In the genomic region with DNA sequence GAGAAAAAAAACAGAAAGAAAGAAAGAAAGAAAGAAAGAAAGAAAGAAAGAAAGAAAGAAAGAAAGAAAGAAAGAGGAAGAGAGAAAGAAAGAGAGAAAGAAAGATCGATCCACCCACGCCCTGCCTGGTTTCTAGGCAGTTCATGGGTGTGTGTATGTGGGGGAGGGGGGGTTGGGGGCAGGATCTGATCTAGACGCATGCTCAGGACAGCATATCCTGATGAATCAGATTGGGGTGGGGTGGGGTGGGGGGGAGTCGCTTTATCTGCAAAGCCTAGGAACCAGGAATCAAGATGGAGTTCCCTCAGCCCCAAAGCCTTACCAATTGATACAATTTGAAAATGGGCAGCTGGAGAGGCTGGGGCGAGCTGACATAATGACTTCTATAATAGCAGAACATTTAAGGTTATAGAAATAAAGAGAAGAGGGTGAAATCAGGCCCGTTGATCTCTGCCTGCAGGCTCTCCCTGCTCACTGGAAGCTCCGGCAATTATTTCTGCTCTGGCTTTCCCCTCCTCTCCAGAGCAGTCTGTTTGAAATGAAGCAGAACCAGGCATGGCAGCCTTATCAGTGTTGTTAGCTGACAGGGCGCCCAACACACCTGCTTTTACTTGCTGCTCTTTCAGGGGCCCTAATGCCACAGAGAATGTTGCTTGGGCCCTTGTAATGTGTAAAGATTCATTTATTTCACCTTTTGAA, we compare ENCODE assay signal across 11 mouse cellular contexts.
DNase-seq lines count a peak whose midpoint lies in the region; ATAC-seq lines count a peak whose summit lies in the region.
"Had no signal": no experiment of that assay in that cellular context is flagged by ENCODE, and none has a peak within 500 bp of the region (broad histone marks: within the 10 kb centered on the region; RNA-seq: fewer than 3 reads in every experiment).

No protein-coding gene starts in this region.

- H3K9me3 ChIP-seq in heart, embryonic 14.5 days (ENCODE audit: control insufficient read depth, low read length): no peaks in the 10 kb centered on the region
- H3K9me3 ChIP-seq in embryonic facial prominence, embryonic 14.5 days (ENCODE audit: control insufficient read depth, low read length): no peaks in the 10 kb centered on the region
- H3K9me3 ChIP-seq in limb, embryonic 10.5 days (replicated peaks): no peaks in the 10 kb centered on the region
- no peaks in the 10 kb centered on the region for H3K9me3 ChIP-seq in liver, embryonic 12.5 days (replicated peaks)

- peaks cover 31 to 47% of the 10 kb centered on the region in 2 experiments for H3K4me1 ChIP-seq in heart, embryonic 14.5 days (ENCODE audit: control insufficient read depth in 2 of 2, insufficient read depth in 2 of 2, low read length in 2 of 2)
- H3K4me1 ChIP-seq in embryonic facial prominence, embryonic 14.5 days (ENCODE audit: control insufficient read depth, insufficient read depth, low read length): peaks cover 7% of the 10 kb centered on the region; the same call in 1 of the 2 replicates
- H3K4me1 ChIP-seq in limb, embryonic 10.5 days: peaks cover 57% of the 10 kb centered on the region
- peaks cover 37% of the 10 kb centered on the region for H3K4me1 ChIP-seq in liver, embryonic 12.5 days

- peak overlapping the region; percentile 32 for H3K4me2 ChIP-seq in heart, embryonic 14.5 days (ENCODE audit: low read length)
- no peak overlapping the region for H3K4me2 ChIP-seq in embryonic facial prominence, embryonic 14.5 days (ENCODE audit: low read depth, low read length)
- no peak overlapping the region for H3K4me2 ChIP-seq in liver, embryonic 12.5 days

- WGBS in heart, embryonic 14.5 days: 20% methylated on average over 8 of the region's 8 CpGs
- WGBS in embryonic facial prominence, embryonic 14.5 days: 36% methylated on average over 8 of the region's 8 CpGs
- WGBS in limb, embryonic 10.5 days: 18% methylated on average over 8 of the region's 8 CpGs
- WGBS in liver, embryonic 12.5 days (ENCODE audit: insufficient replicate concordance): 30% methylated on average over 8 of the region's 8 CpGs

- H3K27me3 ChIP-seq in heart, embryonic 14.5 days (ENCODE audit: control insufficient read depth, insufficient read depth, low read length): no peaks in the 10 kb centered on the region; the same call in 1 of the 2 replicates
- H3K27me3 ChIP-seq in embryonic facial prominence, embryonic 14.5 days (replicated peaks; ENCODE audit: control insufficient read depth, insufficient read depth, low read length): no peaks in the 10 kb centered on the region
- H3K27me3 ChIP-seq in limb, embryonic 10.5 days (ENCODE audit: low read depth, poor library complexity, severe bottlenecking): peaks cover 82% of the 10 kb centered on the region
- peaks cover 48% of the 10 kb centered on the region for H3K27me3 ChIP-seq in liver, embryonic 12.5 days (replicated peaks)

- no peaks in the 10 kb centered on the region for H3K36me3 ChIP-seq in heart, embryonic 14.5 days (ENCODE audit: control insufficient read depth, insufficient read depth, low read length)
- H3K36me3 ChIP-seq in embryonic facial prominence, embryonic 14.5 days (ENCODE audit: control insufficient read depth, insufficient read depth, low read length): no peaks in the 10 kb centered on the region
- H3K36me3 ChIP-seq in limb, embryonic 10.5 days: no peaks in the 10 kb centered on the region
- no peaks in the 10 kb centered on the region for H3K36me3 ChIP-seq in liver, embryonic 12.5 days

- H3K9ac ChIP-seq in heart, embryonic 14.5 days (ENCODE audit: low read length): no peak overlapping the region; the same call in 1 of the 2 replicates
- H3K9ac ChIP-seq in embryonic facial prominence, embryonic 14.5 days (ENCODE audit: low read depth, low read length): no peak overlapping the region
- no peak overlapping the region for H3K9ac ChIP-seq in liver, embryonic 12.5 days

- ATAC-seq in heart, embryonic 14.5 days (ENCODE audit: insufficient number of reproducible peaks, insufficient read depth, low FRiP score, low read depth): no peak; the same call in 1 of the 2 replicates
- 0 out of 2 replicates have a peak, but pooled peaks have one; percentile 45 for ATAC-seq in embryonic facial prominence, embryonic 14.5 days (ENCODE audit: low read depth)
- ATAC-seq in liver, embryonic 12.5 days: no peak
- ATAC-seq: activated CD4-positive, CD25-positive, alpha-beta regulatory T cell, adult 4 months had no signal

- DNase-seq in heart, adult 9 months (ENCODE audit: low spot score in 2 of 2): no peak
- peak; percentile 56 for DNase-seq in embryo, embryonic 10.5 days (ENCODE audit: low spot score)
- DNase-seq in embryonic facial prominence, embryonic 14.5 days (ENCODE audit: low spot score): peak; percentile 39
- no peak for DNase-seq in limb, embryonic 10.5 days (ENCODE audit: low spot score)
- DNase-seq in urinary bladder, postnatal 4 days (ENCODE audit: low spot score in 2 of 2): no peak
- DNase-seq: cerebellum, adult 18-20 months; gastrocnemius, postnatal 10 days; right cerebral cortex, postnatal 25 days had no signal

- no peak overlapping the region for H3K4me3 ChIP-seq in heart, embryonic 14.5 days (ENCODE audit: control insufficient read depth in 1 of 2, insufficient read depth in 1 of 2, low read depth in 1 of 2, low read length in 2 of 2)
- no peak overlapping the region for H3K4me3 ChIP-seq in embryonic facial prominence, embryonic 14.5 days (ENCODE audit: low read depth, low read length)
- no peak overlapping the region for H3K4me3 ChIP-seq in limb, embryonic 10.5 days
- H3K4me3 ChIP-seq in liver, embryonic 12.5 days: no peak overlapping the region

- H3K27ac ChIP-seq in heart, embryonic 14.5 days (replicated peaks in 1 of 2; ENCODE audit: control insufficient read depth in 1 of 2, insufficient read depth in 1 of 2, low read depth in 2 of 2, low read length in 2 of 2): peak overlapping the region; percentile 73 to 81
- H3K27ac ChIP-seq in embryonic facial prominence, embryonic 14.5 days (replicated peaks; ENCODE audit: low read depth, low read length): no peak overlapping the region
- 0 out of 2 replicates have a peak overlapping the region, but pooled peaks have one; percentile 42 for H3K27ac ChIP-seq in limb, embryonic 10.5 days
- no peak overlapping the region for H3K27ac ChIP-seq in liver, embryonic 12.5 days

Comparison
In these comparisons a context has a peak if more than half of its experiments do, and no peak if none do; other contexts are left out.
1. H3K27ac ChIP-seq: peak in heart, embryonic 14.5 days (2 of 2) and limb, embryonic 10.5 days (single experiment); none in embryonic facial prominence, embryonic 14.5 days (single experiment) and liver, embryonic 12.5 days (single experiment).
2. DNase-seq: peak in embryo, embryonic 10.5 days (single experiment) and embryonic facial prominence, embryonic 14.5 days (single experiment); none in heart, adult 9 months (0 of 2), limb, embryonic 10.5 days (single experiment) and urinary bladder, postnatal 4 days (0 of 2).